Mouse (Mus musculus) C2C12 (cell line): Measurements from ENCODE around the gene Gm4707. TPM values are rescaled to one million over a fixed set of nuclear protein-coding genes. Genes with fewer than 3 reads are reported as not detected.

Source experiments
- H3K27me3 ChIP-seq: one replicate; pipeline ENCODE4 v1.6.1; 2011; ENCODE audit not compliant: control insufficient read depth, insufficient read depth, insufficient read length
- H3K36me3 ChIP-seq: one replicate; pipeline ENCODE4 v1.6.1; 2011; ENCODE audit not compliant: control insufficient read depth, insufficient read depth
- H3K4me3 ChIP-seq: one replicate; pipeline ENCODE4 v1.5.1; 2011; ENCODE audit warnings: mild to moderate bottlenecking, control low read depth; ENCODE audit not compliant: poor library complexity, insufficient read depth, severe bottlenecking
- H3K79me2 ChIP-seq: one replicate; pipeline ENCODE4 v1.6.1; 2011; ENCODE audit not compliant: control insufficient read depth, insufficient read depth
- H3K79me3 ChIP-seq: one replicate; pipeline ENCODE4 v1.6.1; 2011; ENCODE audit warnings: low read depth, control low read depth
- H3ac ChIP-seq: one replicate; pipeline ENCODE3; 2011; ENCODE audit warnings: low read depth; ENCODE audit not compliant: control insufficient read depth, insufficient read length
- CEBPB ChIP-seq: IDR thresholded peaks from one replicate; pipeline ENCODE4 v1.6.1; 2011; ENCODE audit warnings: low read depth, mild to moderate bottlenecking, control low read depth, moderate library complexity
- CTCF ChIP-seq: IDR thresholded peaks from one replicate; pipeline ENCODE4 v1.5.1; 2011; ENCODE audit not compliant: control insufficient read depth, insufficient read depth, insufficient read length
- FOSL1 ChIP-seq: IDR thresholded peaks from one replicate; pipeline ENCODE4 v1.8.0; 2011; ENCODE audit warnings: mild to moderate bottlenecking, low read length; ENCODE audit not compliant: poor library complexity, insufficient read depth, severe bottlenecking
- MAX ChIP-seq: IDR thresholded peaks from one replicate; pipeline ENCODE4 v1.6.1; 2011; ENCODE audit warnings: mild to moderate bottlenecking, control low read depth
- MYOD1 ChIP-seq: IDR thresholded peaks from one replicate; pipeline ENCODE4 v1.6.1; 2011; ENCODE audit warnings: low read depth; ENCODE audit not compliant: control insufficient read depth, insufficient read length
- MYOG ChIP-seq: IDR thresholded peaks from one replicate; pipeline ENCODE4 v1.6.1; 2011; ENCODE audit not compliant: control insufficient read depth, insufficient read length; ENCODE audit errors: extremely low read depth
- USF1 ChIP-seq: IDR thresholded peaks from one replicate; pipeline ENCODE4 v1.6.1; 2011; ENCODE audit warnings: low read depth, mild to moderate bottlenecking, control low read depth, moderate library complexity
- long read RNA-seq, 2 experiments: library from polyadenylated mRNA; unstranded; transcript quantifications; one replicate each; pipeline ENCODE4 v2.0.0; 2019 to 2020
- polyA plus RNA-seq: library from polyadenylated mRNA; unstranded; fragments of >200 nt; fragmentation: generic; extraction: Trizol; gene quantifications from one replicate; pipeline ENCODE4 v1.2.1, GENCODE M21; 2012; ENCODE audit warnings: missing spikeins

Gm4707 gene
- polyA plus RNA-seq = 0.20 TPM
- long read RNA-seq, experiment 1 = 0 reads
- long read RNA-seq, experiment 2 = 0 reads

DNA sequence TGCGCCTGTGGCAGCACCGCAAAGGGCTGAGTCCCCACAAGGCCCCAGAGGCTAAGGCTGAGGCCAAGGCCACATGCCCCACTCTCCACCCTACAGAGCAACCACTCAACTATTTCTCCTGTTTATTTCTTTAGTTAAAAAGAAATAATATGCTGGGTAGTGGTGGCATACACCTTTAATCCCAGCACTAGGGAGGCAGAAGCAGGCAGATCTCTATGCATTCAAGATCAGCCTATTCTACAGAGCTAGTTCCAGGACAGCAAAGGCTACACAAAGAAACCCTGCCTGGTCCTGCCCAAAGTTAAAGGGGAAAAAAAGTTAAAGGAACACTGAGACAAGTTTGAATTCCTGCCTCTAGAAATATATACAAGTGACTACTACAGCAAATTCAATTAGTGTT, at the start of gene Gm4707:
Gm4707 (minus strand) TSS at position 101 of the 400 bp plus-strand sequence.
- H3K4me3 ChIP-seq = no peak within 1 kb of the TSS

DNA sequence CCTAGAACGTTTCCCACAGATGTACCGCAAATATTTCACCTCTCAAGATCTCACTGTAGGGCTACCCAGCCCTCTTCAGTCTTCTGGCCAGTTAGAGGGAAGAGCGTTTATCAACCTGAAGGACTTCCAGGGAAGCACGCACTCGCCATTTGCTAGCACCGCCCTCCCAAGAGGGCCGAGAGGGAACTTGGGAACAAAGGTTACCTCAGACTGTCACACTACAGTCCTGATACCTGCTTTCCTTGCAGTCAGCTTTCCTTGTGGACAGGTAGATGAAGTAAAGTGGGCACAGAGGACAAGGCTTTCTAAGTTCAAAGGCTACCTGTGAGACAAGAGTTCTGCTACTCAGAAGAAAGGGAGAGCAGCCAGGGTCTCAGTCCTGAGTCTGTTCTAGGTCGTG, 47.1 kb upstream of the Gm4707 start:
- peaks cover 77% of the 10 kb centered on the region for H3K36me3 ChIP-seq
- H3K27me3 ChIP-seq = no peaks in the 10 kb centered on the region
- no peak overlapping the region for H3K4me3 ChIP-seq
- no peak overlapping the region for H3ac ChIP-seq
- TF ChIP-seq MYOG = no peak
- no peak for TF ChIP-seq FOSL1
- TF ChIP-seq CEBPB = no peak
- no peak for TF ChIP-seq MYOD1
- TF ChIP-seq CTCF = no peak
- TF ChIP-seq MAX = no peak
- TF ChIP-seq USF1 = no peak
- H3K79me3 ChIP-seq = no peaks in the 10 kb centered on the region
- no peaks in the 10 kb centered on the region for H3K79me2 ChIP-seq

More for the DNA sequence above, at the start of gene Gm4707:
- TF ChIP-seq MYOD1 = no peak
- no peak for TF ChIP-seq CEBPB
- TF ChIP-seq FOSL1 = no peak
- no peak for TF ChIP-seq USF1
- no peak for TF ChIP-seq CTCF
- no peak for TF ChIP-seq MYOG
- no peak for TF ChIP-seq MAX
- peaks cover 60% of the 10 kb centered on the region for H3K36me3 ChIP-seq
- H3K79me3 ChIP-seq = peaks cover 56% of the 10 kb centered on the region
- H3K27me3 ChIP-seq = no peaks in the 10 kb centered on the region
- peaks cover 91% of the 10 kb centered on the region for H3K79me2 ChIP-seq
- no peak within 1 kb of the TSS for H3ac ChIP-seq

DNA sequence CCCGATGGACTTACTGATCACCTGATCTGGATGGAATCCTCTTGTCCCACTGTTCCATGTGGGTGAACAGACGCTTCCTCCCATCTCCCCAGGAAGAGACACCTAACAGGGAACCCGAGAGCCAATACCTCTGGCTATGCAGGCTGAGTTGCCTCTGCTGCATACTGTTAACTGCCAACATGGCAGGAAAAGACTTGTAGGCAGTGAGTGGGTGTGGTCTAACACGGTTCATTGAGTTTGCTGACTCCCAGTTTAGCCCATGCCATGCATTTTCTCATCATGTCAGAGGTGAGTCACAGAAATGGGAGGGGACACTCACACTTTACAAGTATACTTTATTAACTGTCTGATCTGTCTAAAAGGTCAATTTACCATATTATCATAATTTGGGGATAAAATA, 36.1 kb upstream of the Gm4707 start:
- Histone ChIP-seq H3K27me3 (no peaks in the 10 kb centered on the region), H3ac (no peak overlapping the region), H3K79me2 (no peaks in the 10 kb centered on the region), H3K79me3 (no peaks in the 10 kb centered on the region), H3K4me3 (no peak overlapping the region), H3K36me3 (peaks cover 54% of the 10 kb centered on the region)
- TF ChIP-seq CEBPB (no peak), USF1 (no peak), MYOD1 (no peak), MYOG (no peak), MAX (no peak), CTCF (no peak), FOSL1 (no peak)

DNA sequence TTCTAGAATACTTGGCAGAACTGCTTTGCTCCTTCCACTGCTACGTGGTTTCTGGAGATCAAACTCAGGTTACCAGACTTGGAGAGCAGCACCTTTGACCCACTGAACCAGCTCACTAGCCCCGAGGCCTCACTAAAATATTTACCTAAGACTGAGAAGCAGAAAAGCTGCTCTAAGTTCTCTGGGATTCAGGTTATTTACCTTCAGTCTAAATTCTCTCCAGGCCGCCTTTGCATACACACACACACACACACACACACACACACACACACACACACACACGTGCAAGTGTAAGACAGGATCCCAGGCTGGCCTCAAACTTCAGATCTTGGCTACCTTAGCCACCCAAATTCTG, 31.6 kb upstream of the Gm4707 start:
- Histone ChIP-seq H3K79me3 (no peaks in the 10 kb centered on the region), H3K79me2 (no peaks in the 10 kb centered on the region), H3K4me3 (no peak overlapping the region), H3ac (no peak overlapping the region), H3K27me3 (no peaks in the 10 kb centered on the region), H3K36me3 (peaks cover 14% of the 10 kb centered on the region)
- TF ChIP-seq MAX = no peak
- no peak for TF ChIP-seq CEBPB
- TF ChIP-seq USF1 = no peak
- no peak for TF ChIP-seq CTCF
- no peak for TF ChIP-seq MYOG
- no peak for TF ChIP-seq MYOD1
- no peak for TF ChIP-seq FOSL1

DNA sequence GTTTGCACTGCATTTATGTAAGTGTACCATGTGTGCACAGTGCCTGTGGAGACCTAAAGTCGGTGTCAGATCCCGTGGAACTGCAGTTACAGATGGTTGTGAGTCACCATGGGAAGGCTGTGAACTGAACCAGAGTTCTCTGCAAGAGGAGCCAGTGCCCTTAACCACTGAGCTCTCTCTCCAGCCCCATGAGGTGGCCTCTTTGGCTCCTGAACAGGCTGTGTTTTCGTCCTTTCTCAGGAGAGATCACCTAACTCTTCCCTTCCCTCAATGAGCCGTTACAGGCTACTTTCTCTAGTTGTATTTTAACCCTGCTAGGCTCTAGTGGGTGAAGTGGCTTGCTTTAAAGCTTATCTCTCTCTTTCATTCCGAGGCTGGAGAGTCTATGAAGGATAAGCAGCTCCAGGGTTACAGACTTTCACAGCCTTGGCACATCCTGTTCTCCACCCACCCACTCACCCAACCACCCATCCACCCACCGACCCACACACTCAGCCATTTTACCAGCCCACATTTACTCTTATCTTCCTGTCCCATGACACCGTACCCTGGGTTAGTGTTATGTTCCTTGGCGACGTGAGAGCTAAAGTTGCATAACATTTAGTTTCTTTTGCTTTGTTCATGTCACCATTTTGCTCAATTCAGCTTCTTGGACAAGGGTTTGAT, 31.1 kb upstream of the Gm4707 start:
- no peaks in the 10 kb centered on the region for H3K79me3 ChIP-seq
- H3K36me3 ChIP-seq = peaks cover 9% of the 10 kb centered on the region
- H3K79me2 ChIP-seq = no peaks in the 10 kb centered on the region
- H3K27me3 ChIP-seq = no peaks in the 10 kb centered on the region
- no peak overlapping the region for H3ac ChIP-seq
- no peak overlapping the region for H3K4me3 ChIP-seq
- TF ChIP-seq MYOG = no peak
- no peak for TF ChIP-seq USF1
- TF ChIP-seq CEBPB = no peak
- no peak for TF ChIP-seq MAX
- no peak for TF ChIP-seq MYOD1
- TF ChIP-seq FOSL1 = no peak
- TF ChIP-seq CTCF = no peak
